Mouse (Mus musculus) c-Kit-positive CD71-positive TER-119-positive erythroid progenitor cells, embryonic 14.5 days (primary cell): ENCODE data around the gene Coq4.
"Not testable (repeated sequence)": the region's sequence is repeated elsewhere in the genome, so short reads cannot be mapped to it uniquely, and the experiment has no call there.

Experiments
- DNase-seq: peaks from one replicate; pipeline ENCODE4 v3.0.0-alpha.2; 2013; ENCODE audit warnings: low spot score

The Coq4 gene

GRCm38 (mm10) chr2:29787104-29787917 is at the start of gene Coq4:
TSS of gene Coq4 (plus strand) at chr2:29787493.
- DNase-seq, result peak; percentile 94

- DNase-seq, result no peak
Observed at GRCm38 (mm10) chr2:29738799-29739198, 48.5 kb upstream of the Coq4 start.

- DNase-seq, result no peak
Observed at GRCm38 (mm10) chr2:29739368-29739767, 47.9 kb upstream of the Coq4 start.

- DNase-seq, result no peak
Observed at GRCm38 (mm10) chr2:29741207-29741606, 46.1 kb upstream of the Coq4 start.

- no peak for DNase-seq
Observed at GRCm38 (mm10) chr2:29744256-29744655, 43.0 kb upstream of the Coq4 start.

- DNase-seq, result no peak
Observed at GRCm38 (mm10) chr2:29747188-29747782, 40.0 kb upstream of the Coq4 start.

GRCm38 (mm10) chr2:29747852-29748251 is 39.4 kb upstream of the Coq4 start:
- DNase-seq, result no peak

GRCm38 (mm10) chr2:29748499-29748898 is 38.8 kb upstream of the Coq4 start:
- no peak for DNase-seq

- no peak for DNase-seq
Observed at GRCm38 (mm10) chr2:29751497-29751896, 35.8 kb upstream of the Coq4 start, which contains the start of gene Gm13420. TSS of gene Gm13420 (minus strand) at chr2:29751685.

- DNase-seq, result no peak
Observed at GRCm38 (mm10) chr2:29752397-29752796, 34.9 kb upstream of the Coq4 start.

- DNase-seq, result no peak
Observed at GRCm38 (mm10) chr2:29755693-29756092, 31.6 kb upstream of the Coq4 start.

- peak; percentile 63 for DNase-seq
Observed at GRCm38 (mm10) chr2:29764831-29765230, 22.5 kb upstream of the Coq4 start.

- no peak for DNase-seq
Observed at GRCm38 (mm10) chr2:29767976-29768709, 19.1 kb upstream of the Coq4 start.

GRCm38 (mm10) chr2:29768901-29769300 is 18.4 kb upstream of the Coq4 start:
- no peak for DNase-seq

- no peak for DNase-seq
Observed at GRCm38 (mm10) chr2:29770162-29770561, 17.1 kb upstream of the Coq4 start.

GRCm38 (mm10) chr2:29771611-29772461 is 15.5 kb upstream of the Coq4 start:
- no peak for DNase-seq

- no peak for DNase-seq
Observed at GRCm38 (mm10) chr2:29773323-29773722, 14.0 kb upstream of the Coq4 start.

GRCm38 (mm10) chr2:29781256-29781655 is 6.0 kb upstream of the Coq4 start:
- not testable (repeated sequence) for DNase-seq

- DNase-seq, result no peak
Observed at GRCm38 (mm10) chr2:29784290-29784689, 3.0 kb upstream of the Coq4 start.

- DNase-seq, result peak; percentile 81
Observed at GRCm38 (mm10) chr2:29787937-29788681, 816 bp downstream of the Coq4 start, which contains the start of gene Trub2. TSS of gene Trub2 (minus strand) at chr2:29788502.
